Mouse (Mus musculus): ENCODE data around the gene Atp8b4.

Gene Atp8b4

DNA sequence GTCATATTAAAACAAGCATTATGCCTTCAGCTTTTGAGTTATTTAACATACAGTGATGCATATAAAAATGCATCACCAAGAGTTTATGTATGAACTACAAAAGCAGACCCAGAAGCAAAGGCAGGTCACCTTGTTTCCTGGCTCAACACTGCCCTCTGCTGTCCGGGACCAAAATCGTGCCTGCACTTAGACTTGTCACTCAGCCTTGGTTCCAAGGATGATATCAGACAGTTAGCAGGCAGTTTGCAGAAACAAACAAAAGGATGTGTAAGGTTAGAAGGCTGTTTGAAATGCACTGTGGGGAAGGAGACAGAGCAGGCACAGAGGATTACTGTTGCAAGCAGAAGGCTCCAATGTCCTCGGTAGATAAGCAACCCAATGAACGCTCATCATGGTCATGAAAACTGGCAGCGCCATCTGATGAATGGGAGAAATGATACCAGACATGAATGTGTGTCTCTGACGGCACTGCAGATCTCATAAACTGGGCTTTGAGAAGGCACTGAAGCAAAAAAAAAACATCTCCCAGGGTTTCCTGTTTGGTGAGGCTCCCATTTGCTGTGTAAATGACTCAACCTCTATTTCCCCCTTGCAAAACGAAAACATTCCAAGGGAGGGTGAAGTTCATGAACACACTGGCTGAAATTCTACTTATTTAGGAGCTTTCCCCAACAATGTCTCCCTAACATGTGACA lies 137.3 kb downstream of the Atp8b4 start:
- peak; percentile 86 for DNase-seq (ENCODE audit: extremely low spot score, low spot score)

DNA sequence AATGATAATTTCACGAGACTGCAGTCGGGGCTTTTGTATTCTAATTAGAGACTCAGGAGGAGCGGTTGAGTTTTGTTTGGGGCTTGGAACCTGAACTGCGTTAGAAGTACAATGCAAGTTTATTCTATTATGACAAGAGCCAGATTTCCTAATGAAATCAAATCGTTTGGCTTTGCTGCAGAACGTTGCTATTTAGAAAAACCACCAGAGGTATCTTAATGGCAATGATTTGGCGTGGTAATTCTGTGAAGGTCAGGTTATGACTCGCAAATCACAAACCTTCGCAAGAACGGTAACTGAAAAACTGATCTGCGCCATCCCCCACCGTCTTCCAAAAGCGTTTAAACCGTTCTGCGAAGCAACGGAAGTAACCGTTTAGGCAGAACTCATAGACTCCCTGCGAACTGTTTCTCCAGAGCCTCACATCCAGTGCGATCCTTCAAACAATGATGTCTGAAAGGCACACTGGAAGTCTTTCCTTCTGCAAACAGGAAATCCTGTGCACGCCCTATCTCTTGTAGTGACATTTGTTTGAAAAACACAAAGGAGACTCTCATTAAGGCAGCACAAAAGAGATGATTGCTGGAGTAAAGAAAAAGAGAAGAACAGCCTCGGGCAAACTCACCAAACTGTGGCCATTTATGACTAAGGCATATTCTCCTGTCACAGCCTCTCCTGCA lies 139.2 kb downstream of the Atp8b4 start:
- no peak for DNase-seq (ENCODE audit: extremely low spot score, low spot score)

DNA sequence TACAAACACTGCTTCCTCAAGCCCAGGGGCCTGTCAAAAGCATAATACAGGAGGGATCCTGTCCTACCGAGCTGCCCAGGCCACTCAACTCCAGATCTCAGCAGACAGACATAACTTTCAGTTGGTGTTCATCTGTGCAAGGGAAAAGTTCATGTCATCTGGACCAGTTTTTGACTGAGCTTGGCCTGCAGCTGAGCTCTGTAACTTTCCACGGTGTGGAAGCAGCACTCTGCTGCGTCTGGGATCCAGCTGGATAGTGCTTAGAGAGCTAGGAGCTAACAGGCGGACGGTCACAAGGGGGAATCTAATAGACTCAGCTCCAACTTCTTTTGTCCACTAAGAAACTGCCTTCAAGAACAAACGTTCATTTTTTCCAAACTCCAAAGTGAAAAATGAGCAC lies 139.8 kb downstream of the Atp8b4 start:
- DNase-seq (ENCODE audit: extremely low spot score, low spot score), result no peak

DNA sequence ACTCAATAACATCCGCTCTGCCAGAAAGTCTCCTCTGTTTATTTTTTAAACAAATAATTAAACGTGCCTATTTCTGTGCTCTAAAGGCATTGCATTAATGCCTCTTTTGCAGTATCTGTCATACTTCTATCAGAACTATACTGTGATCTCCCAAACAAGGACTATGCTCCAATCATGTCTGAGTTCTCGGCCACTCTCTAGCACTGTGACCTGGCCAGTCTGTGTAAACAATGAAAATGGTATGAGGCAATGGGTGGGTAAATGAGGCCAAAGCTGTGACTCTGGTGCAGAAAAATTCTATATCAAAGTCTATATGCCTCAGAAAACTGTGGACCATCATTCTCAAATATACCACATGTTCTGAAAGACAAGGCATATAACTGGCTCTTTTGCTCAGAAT lies 140.5 kb downstream of the Atp8b4 start:
- no peak for DNase-seq (ENCODE audit: extremely low spot score, low spot score)

DNA sequence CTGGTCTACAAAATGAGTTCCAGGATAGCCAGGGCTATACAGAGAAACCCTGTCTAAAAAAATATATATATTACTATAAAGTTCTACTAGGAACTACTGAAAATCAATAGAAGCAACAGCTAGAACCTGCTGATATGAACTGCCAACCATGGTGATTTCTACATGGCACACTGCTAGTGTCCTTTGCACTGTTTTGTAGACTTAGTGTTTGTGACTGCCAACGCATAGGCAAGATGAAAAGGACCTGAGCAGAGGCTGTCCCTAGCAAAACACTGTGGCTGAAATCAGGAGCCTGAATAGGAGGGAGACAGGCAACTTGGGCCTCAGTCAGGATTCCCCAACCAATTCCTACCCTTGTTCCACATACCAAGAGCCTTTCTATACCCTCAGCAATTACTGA lies 141.2 kb downstream of the Atp8b4 start:
- DNase-seq (ENCODE audit: extremely low spot score, low spot score), result no peak

DNA sequence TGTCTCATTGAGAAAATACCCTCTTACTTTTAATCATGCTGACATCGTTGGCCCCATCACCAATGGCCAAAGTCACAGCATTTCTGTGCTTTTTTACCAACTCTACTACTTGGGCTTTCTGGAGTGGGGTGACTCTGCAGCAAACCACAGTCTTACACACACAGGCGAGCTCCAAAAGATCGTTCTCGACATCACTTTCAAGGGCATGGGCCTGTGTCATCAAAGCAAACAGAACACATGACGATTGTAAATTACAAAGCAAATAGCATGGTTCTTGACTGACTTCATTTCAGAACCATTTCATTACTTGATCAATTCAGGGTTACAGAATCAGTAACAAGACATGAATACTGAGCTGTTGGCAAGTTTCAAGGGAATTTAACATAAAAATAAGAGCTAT lies 141.7 kb downstream of the Atp8b4 start:
- DNase-seq (ENCODE audit: extremely low spot score, low spot score), result no peak

DNA sequence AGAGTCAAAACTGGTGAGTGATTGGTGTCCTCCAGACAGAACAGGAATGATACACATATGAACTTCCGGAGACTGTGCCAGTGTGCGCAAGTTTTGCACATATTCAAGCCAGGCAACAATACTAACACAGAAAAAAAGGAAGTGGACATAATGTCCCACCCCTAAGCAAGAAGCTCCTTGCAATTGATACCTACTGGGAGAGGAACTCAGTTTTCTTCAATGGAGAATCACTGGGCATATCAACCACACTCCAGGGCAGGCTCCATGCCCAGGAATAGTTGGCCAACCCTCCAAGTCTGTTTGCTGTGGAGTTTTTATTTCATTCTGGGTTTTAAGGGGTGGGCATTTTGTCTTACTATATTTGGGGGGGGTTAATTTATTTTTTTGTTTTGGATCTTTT lies 145.2 kb downstream of the Atp8b4 start:
- no peak for DNase-seq (ENCODE audit: extremely low spot score, low spot score)

DNA sequence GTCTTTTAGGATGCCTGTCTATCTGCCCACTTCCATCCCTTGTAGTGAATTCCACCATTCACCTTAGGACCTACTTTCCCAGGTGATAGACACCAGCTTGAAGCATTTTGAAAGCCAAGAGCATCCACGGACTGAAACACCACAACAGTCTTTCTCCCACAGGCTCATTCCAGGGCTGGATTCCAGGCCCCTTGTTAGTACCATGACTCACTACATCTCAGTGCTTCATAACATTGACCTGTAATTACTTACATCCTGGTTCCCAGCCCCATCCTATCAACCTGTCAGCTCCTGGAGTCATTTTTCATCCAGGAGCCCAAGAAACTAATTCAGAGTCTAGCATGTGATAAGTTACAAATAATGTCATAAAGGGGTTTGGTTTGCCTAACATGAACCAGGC lies 148.7 kb downstream of the Atp8b4 start:
- no peak for DNase-seq (ENCODE audit: extremely low spot score, low spot score)

DNA sequence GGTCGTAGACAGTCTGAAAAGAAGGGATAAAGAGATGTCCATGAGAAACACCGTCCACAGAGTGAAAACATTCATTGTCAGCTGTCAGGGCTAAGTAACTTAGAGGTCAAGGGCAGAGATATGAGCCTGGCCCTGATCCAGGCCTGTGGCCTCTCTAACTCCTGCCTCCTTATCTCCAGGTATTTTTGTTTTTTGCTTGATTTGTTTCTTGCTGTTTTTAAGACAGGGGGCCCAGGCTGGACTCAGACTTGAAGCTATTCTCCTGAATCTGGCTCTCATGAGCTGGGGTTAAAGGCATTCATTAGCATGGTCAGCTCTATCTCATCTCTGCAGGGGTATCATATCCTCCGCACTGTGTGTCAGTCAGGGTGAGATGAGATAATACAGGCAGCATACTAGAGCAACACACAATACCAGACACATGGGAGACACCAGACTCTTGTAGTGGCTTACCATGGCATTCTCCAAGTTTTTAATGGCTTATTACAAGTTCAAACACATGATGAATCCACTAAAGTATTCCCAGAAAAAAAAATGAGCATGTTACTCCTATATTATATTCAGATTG lies 157.4 kb downstream of the Atp8b4 start:
- no peak for DNase-seq (ENCODE audit: extremely low spot score, low spot score)

DNA sequence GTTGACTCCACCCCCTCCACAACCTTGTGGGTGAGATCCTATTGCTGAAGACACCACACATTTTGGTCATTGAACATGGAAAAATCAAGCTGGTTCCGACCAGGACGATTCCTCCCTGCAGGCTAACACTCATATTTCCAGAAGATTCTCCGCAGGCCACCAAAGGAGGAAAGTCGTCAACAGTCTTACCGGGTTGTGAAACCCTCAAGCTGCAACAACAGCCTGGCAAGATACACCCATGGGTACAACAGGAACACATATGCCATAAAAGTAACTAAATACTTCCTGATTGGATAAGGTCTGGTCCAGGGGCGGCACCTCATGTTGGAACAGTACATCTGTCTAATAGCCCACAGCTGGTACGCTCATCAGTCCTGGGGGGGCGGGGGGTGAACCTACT lies 159.0 kb downstream of the Atp8b4 start:
- DNase-seq (ENCODE audit: extremely low spot score, low spot score), result no peak

DNA sequence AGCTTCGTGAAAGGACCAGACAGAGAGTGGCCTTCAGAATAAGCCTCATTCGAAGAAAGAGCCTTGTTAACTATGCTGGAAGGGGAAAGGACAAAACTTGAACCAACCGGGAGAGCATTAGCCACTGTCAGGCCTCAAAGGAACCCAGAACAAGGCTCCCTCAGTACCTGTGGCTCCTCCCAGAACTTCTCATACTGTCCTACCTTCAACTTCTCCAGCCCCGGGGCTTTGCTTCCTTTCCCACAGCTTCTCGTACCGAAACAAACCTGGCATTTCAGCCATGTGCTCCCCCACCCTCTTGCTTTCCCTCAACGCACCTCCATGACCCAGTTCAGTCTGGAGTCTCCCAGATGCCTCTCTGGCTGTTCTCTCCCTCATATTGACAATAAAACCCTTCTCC lies 160.3 kb downstream of the Atp8b4 start:
- no peak for DNase-seq (ENCODE audit: extremely low spot score, low spot score)

DNA sequence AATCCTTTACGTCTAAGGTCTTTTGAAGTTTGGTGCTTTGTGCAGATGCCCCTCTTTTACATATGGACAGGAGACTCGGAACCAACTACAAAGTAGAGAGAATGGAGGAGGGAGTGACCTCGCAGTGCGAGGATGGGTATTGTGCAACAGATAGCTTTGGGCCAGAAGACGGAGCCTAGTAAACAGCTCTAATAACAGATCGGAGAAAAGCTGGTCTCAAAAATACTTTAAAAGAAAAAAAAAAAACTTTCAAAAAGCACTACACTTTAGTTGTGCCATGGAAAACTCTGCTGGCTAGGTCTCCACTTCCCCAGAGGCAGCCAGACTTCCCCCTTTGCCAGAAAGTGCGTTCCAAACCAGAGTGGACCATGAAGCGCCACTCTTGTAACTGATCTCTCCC lies 161.0 kb downstream of the Atp8b4 start:
- DNase-seq (ENCODE audit: extremely low spot score, low spot score), result no peak

DNA sequence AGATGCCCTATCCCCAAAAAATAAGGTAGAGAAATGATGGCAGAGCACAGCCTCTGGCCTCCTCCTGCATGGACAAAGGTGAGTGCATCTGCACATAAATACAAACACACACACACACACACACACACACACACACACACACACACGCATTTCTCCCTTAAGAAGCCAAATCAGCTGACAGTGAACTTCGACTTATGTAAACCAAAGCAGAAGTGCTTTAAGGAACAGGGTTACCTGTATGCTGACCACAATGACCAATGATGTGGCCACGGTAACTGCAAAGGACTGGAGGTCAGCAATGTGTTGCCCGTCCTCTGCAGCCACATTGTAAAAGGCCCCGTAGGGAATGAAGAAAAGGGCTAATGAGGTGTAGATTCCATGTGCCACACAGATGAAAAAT lies 163.3 kb downstream of the Atp8b4 start:
- DNase-seq (ENCODE audit: extremely low spot score, low spot score), result no peak

DNA sequence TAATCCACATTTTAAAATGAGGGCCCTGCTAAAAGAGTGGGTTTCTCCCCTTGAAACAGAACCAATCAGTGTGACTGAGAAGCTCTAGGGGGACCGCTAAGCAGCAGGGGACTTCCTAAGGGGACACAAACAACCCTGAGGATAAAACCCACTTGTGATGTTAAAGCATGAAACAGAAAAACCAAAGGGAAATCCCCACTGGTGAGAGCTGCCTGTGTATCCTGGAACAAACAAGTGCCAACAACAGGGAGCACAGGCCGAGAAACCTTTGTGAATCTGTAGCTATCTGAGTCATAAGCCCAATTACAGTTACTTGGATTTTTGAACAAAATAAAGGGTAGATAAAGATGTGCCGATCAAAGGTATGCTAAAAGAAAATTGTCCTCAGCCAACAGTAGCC lies 168.7 kb downstream of the Atp8b4 start:
- DNase-seq (ENCODE audit: extremely low spot score, low spot score), result no peak

DNA sequence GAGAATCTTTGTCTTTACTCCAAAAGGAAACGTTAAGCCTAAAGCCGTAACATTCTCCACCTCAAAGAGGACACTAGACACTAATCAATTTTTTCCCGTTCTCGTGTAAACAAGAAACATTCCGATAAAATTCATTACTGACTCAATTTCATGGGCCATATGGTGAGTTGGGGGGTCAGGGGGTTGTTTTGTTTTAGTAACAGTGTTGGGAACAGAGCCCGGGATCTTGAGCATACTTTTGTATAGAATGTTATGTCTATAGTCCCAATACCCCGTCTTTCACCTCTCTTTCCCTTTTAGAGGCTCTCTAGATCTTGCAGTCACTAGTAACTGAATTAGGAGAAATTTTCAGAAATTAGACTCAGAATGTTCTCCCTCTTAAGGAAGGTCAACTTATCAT lies 177.3 kb downstream of the Atp8b4 start:
- no peak for DNase-seq (ENCODE audit: extremely low spot score, low spot score)

DNA sequence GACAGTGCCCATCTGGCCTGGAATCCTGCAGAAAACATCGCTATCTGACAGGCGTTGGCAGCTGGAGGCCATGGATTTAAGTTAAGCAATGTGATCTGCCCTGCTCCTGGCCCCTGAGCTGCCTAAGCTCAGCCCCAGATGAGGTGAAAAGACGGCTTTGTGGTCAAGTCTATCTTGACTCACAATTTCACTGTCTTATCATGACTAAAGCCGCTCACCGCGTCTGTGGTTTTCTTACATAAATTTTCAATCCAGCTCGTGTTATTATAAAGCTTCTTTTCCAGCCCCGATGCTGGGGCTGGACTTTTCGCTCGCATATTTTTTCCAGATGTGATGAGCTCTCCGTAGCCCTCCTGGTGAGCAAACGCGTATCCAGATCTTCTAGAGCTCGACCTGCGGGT lies 177.8 kb downstream of the Atp8b4 start:
- no peak for DNase-seq (ENCODE audit: extremely low spot score, low spot score)

DNA sequence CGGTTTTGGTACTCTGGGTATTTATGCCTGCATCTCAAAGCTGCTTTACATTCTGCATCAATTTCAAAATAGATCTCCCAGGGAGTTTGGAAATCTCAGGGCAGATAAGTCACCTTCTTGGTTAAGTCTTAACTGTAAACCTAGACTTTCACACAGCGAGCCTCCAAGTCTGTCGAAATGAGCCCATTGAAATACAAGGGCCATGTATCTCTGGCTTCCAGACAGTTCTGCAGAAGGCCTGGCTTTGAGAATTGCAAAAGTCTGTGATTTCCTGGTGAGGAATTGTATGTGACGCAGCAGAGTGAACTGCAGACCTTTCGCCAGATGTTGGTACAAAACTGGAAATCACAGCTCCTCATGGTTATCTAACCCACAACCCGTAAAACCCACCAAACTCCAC lies 182.4 kb downstream of the Atp8b4 start:
- no peak for DNase-seq (ENCODE audit: extremely low spot score, low spot score)

DNA sequence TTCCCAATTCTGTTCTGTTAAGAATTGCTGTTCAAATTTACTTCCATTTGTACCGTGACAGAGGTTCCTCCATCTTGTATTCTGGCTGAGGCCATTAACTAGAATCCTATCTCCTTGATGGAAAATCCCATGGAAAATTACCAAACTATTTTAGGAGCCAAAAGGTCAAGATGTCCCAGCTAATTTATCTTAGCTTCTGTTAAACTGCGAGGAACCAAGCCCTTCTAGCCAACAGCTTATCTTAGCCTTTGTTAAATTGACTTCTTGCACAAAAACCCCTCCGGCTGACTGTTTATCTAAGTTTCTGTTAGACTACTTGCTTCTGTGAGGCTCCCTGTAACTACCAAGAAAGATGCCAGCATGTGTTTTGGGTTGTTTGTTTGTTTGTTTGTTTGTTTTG lies 183.5 kb downstream of the Atp8b4 start:
- DNase-seq (ENCODE audit: extremely low spot score, low spot score), result no peak

DNA sequence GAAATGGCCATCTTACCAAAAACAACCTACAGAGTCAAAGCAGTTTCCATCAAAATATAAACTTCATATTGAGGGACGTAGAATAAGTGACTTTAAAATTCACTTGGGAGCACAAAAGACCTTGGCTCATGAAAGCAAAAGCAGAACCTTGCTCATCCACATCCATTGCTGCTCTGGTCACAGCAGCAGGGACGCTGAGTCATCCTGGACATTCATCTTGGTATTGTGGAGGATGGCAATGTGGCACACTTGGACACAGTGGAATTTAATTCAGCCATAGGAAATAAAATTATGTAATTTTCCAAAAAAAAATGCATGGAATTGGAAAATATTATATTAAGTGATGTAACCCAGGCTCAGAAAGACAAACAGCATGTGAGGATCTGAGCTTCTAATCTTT lies 184.1 kb downstream of the Atp8b4 start:
- no peak for DNase-seq (ENCODE audit: extremely low spot score, low spot score)

DNA sequence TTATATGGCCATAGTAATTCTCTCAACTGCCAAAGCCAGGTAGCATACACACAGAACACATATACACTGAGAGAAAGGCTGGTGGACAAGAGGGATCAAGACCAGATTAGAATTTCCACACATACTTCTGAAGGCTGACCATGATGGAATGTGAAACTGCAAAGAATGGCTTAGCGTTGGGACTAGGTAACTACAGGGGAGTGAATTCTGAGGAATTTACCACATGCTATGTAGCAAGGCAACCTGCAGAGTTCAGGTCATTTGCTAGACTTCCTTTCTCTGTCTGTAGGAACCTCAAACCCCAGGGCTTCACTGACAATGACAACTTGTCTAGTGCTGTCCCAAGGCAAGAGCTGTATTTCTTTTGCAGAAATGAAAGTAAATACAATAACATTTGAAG lies 189.4 kb downstream of the Atp8b4 start:
- no peak for DNase-seq (ENCODE audit: extremely low spot score, low spot score)

DNA sequence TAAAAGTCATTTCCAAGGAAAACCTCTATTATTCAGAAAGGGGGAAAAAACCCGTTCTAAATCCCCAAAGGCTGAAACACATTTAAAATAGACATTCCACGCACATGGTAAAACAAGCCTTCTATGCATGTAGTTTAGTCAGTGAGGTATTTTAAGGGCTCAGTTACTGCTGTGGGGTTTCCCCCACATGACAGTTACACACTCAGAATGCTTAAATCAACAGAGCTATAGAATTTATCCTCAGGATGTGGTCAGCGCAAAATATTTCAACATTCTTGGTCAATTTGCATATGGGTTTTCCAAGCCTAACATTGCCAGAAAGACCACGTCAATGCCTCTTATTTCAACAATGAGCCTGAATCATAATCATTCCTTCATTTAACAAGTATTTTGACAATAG lies 190.5 kb downstream of the Atp8b4 start:
- no peak for DNase-seq (ENCODE audit: extremely low spot score, low spot score)

DNA sequence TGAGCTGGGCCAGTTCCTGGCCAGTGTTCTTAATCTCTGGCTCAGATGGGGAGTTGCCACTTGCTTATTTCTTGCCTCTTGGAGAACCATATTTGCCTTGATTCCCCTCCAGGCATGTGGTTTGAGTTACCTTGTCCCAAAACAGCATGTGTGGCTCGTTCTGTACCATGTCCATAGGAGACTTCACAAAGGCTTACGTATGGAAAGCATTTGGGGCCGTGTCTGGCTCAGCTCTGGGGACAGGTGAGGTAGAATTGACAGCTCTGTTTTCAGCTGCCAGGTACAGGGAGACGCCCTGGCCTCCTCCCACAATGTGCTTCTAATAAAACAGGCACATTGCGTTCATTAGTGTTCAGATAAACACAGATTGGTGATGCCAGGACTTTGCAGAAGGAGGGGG lies 195.9 kb downstream of the Atp8b4 start:
- no peak for DNase-seq (ENCODE audit: extremely low spot score, low spot score)

DNA sequence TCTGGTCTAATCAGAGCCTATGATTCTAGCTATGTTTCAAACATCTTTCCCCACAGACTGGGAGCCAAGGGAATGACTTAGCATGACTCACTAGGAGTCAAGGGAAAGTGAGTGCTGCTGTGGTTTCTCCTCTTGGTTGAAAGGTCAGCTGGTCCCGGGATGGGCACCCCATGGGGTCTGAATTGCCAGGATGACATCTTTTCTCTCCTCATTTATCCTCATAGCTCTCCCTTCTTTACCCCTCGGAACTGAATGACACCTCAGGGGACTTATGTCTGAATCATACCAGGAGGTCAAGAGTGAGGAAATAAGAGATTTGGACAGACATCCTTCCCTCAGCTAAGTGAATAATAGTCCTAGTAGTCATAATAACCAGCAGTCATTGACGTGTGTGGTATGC lies 197.2 kb downstream of the Atp8b4 start:
- DNase-seq (ENCODE audit: extremely low spot score, low spot score), result no peak
